8 mouse cellular contexts compared by ENCODE assay signal in the genomic region with DNA sequence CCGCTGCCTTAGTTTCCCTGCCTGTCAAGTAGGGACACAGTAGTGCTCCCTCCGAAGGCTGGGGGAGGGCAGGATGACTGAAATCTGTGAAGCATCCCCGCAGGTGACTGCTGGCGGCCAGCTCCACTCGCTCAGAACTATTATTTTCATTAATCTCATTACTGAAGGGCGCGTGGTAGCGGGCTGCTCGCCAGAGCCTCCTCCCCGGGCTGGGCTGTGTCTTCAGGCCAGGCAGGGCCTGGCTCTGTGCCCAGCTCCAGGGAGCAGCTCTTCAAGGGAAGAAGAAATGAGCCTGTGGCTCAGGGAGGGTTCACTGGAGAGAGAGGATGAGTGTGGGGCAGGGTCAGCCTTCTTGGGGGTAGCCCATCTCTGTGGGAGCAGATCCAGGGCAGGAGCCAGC. TPM values are rescaled to one million over a fixed set of nuclear protein-coding genes. Genes with fewer than 3 reads are reported as not detected.
DNase-seq lines count a peak whose midpoint lies in the region; ATAC-seq lines count a peak whose summit lies in the region.

No protein-coding gene starts in this region.

- peaks cover 59% of the 10 kb centered on the region for H3K4me1 ChIP-seq in embryonic facial prominence, embryonic 10.5 days
- H3K4me1 ChIP-seq in heart, embryonic 13.5 days = peaks cover 31% of the 10 kb centered on the region
- H3K4me1 ChIP-seq in kidney, embryonic 15.5 days = peaks cover 35% of the 10 kb centered on the region
- H3K4me1 ChIP-seq in midbrain, embryonic 15.5 days = peaks cover 39% of the 10 kb centered on the region

- H3K27ac ChIP-seq in embryonic facial prominence, embryonic 10.5 days (replicated peaks) = peak overlapping the region; percentile 48; the same call in 1 of the 2 replicates
- no peak overlapping the region for H3K27ac ChIP-seq in heart, embryonic 13.5 days (replicated peaks)
- H3K27ac ChIP-seq in kidney, embryonic 15.5 days = peak overlapping the region; percentile 10; the same call in 1 of the 2 replicates
- no peak overlapping the region; the same call in 1 of the 2 replicates for H3K27ac ChIP-seq in midbrain, embryonic 15.5 days

- H3K4me2 ChIP-seq in heart, embryonic 13.5 days = peak overlapping the region; percentile 54
- H3K4me2 ChIP-seq in kidney, embryonic 15.5 days = 0 out of 2 replicates have a peak overlapping the region, but pooled peaks have one; percentile 13
- H3K4me2 ChIP-seq in midbrain, embryonic 15.5 days = no peak overlapping the region

- peak; percentile 66; the same call in 1 of the 2 replicates for ATAC-seq in heart, embryonic 13.5 days (ENCODE audit: extremely low read depth, insufficient number of reproducible peaks, low FRiP score, low TSS enrichment)
- ATAC-seq in kidney, embryonic 15.5 days (replicated peaks; ENCODE audit: low FRiP score) = peak; percentile 51
- 0 out of 2 replicates have a peak, but pooled peaks have one; percentile 13 for ATAC-seq in midbrain, embryonic 15.5 days (replicated peaks)
- ATAC-seq in activated CD4-positive, CD25-positive, alpha-beta regulatory T cell, adult 4 months = no peak

- DNase-seq in urinary bladder, postnatal 14 days (ENCODE audit: low spot score) = peak; percentile 78
- no peak for DNase-seq in urinary bladder, postnatal 10 days (ENCODE audit: low spot score)
- DNase-seq in embryonic facial prominence, embryonic 10.5 days (ENCODE audit: low spot score) = no peak
- DNase-seq in thymus, adult 18-20 months = no peak

- WGBS in embryonic facial prominence, embryonic 10.5 days = 29% methylated on average over 10 of the region's 10 CpGs
- WGBS in heart, embryonic 13.5 days = 18% methylated on average over 10 of the region's 10 CpGs
- WGBS in kidney, embryonic 15.5 days = 15% methylated on average over 10 of the region's 10 CpGs
- 10% methylated on average over 10 of the region's 10 CpGs for WGBS in midbrain, embryonic 15.5 days

- no peaks in the 10 kb centered on the region for H3K9me3 ChIP-seq in embryonic facial prominence, embryonic 10.5 days
- no peaks in the 10 kb centered on the region for H3K9me3 ChIP-seq in heart, embryonic 13.5 days
- no peaks in the 10 kb centered on the region for H3K9me3 ChIP-seq in kidney, embryonic 15.5 days (replicated peaks)
- no peaks in the 10 kb centered on the region for H3K9me3 ChIP-seq in midbrain, embryonic 15.5 days

- no peaks in the 10 kb centered on the region for H3K36me3 ChIP-seq in embryonic facial prominence, embryonic 10.5 days (replicated peaks)
- H3K36me3 ChIP-seq in heart, embryonic 13.5 days = no peaks in the 10 kb centered on the region
- H3K36me3 ChIP-seq in kidney, embryonic 15.5 days = no peaks in the 10 kb centered on the region
- no peaks in the 10 kb centered on the region for H3K36me3 ChIP-seq in midbrain, embryonic 15.5 days (replicated peaks)

- H3K27me3 ChIP-seq in embryonic facial prominence, embryonic 10.5 days (replicated peaks; ENCODE audit: low read depth, poor library complexity, severe bottlenecking) = peaks cover 47% of the 10 kb centered on the region
- H3K27me3 ChIP-seq in heart, embryonic 13.5 days (replicated peaks) = peaks cover 28% of the 10 kb centered on the region
- H3K27me3 ChIP-seq in kidney, embryonic 15.5 days = peaks cover 19% of the 10 kb centered on the region
- H3K27me3 ChIP-seq in midbrain, embryonic 15.5 days (replicated peaks) = peaks cover 10% of the 10 kb centered on the region; the same call in 1 of the 2 replicates

- H3K4me3 ChIP-seq in embryonic facial prominence, embryonic 10.5 days = no peak overlapping the region
- no peak overlapping the region for H3K4me3 ChIP-seq in heart, embryonic 13.5 days
- H3K4me3 ChIP-seq in kidney, embryonic 15.5 days (replicated peaks) = no peak overlapping the region
- H3K4me3 ChIP-seq in midbrain, embryonic 15.5 days = no peak overlapping the region

- peak overlapping the region; percentile 52 for H3K9ac ChIP-seq in heart, embryonic 13.5 days
- H3K9ac ChIP-seq in kidney, embryonic 15.5 days = no peak overlapping the region
- no peak overlapping the region for H3K9ac ChIP-seq in midbrain, embryonic 15.5 days

RNA-seq across cellular contexts. Expression of gene Laptm5, which starts 38.3 kb away (rescaled TPM):
- 13.0 and 16.4 TPM in 2 replicates for polyA plus RNA-seq in embryonic facial prominence, embryonic 10.5 days (2016; fragmentation: Nextera tagmentation; extraction: Ambion mirVana)
- polyA plus RNA-seq in heart, embryonic 13.5 days (2015; fragmentation: Nextera tagmentation; extraction: Ambion mirVana) = 20.1 and 25.9 TPM in 2 replicates
- 25.5 and 28.9 TPM in 2 replicates for polyA plus RNA-seq in kidney, embryonic 15.5 days (2015; fragmentation: Nextera tagmentation; extraction: Ambion mirVana)
- 28.4 and 32.8 TPM in 2 replicates for polyA plus RNA-seq in midbrain, embryonic 15.5 days (2015; fragmentation: Nextera tagmentation; extraction: Ambion mirVana)
- 1,000 to 10,000 TPM; 1,545 to 2,139 TPM for polyA plus RNA-seq in activated CD4-positive, CD25-positive, alpha-beta regulatory T cell, adult 4 months (2017; shearing (Covaris generic))

Comparison
In these comparisons a context has a peak if more than half of its experiments do, and no peak if none do; other contexts are left out.
1. H3K27ac ChIP-seq: peak in embryonic facial prominence, embryonic 10.5 days (single experiment) and kidney, embryonic 15.5 days (single experiment); none in heart, embryonic 13.5 days (single experiment) and midbrain, embryonic 15.5 days (single experiment).
2. RNA of gene Laptm5, which starts 38.3 kb away (polyA plus RNA-seq): 1,545 to 2,139 TPM in activated CD4-positive, CD25-positive, alpha-beta regulatory T cell, adult 4 months; 25.5 to 28.9 TPM in kidney, embryonic 15.5 days, 28.4 to 32.8 TPM in midbrain, embryonic 15.5 days, 20.1 to 25.9 TPM in heart, embryonic 13.5 days and 13.0 to 16.4 TPM in embryonic facial prominence, embryonic 10.5 days; every median in the first group is over 10 times any median in the second.